In genomic region chr6:148831728-148832121, GRCm38 (mm10) we compare ENCODE assay signal across 8 mouse cellular contexts. TPM values are rescaled to one million over a fixed set of nuclear protein-coding genes. Genes with fewer than 3 reads are reported as not detected.
DNase-seq lines count a peak whose midpoint lies in the region; ATAC-seq and TF ChIP-seq lines count a peak whose summit lies in the region.

No protein-coding gene starts in this region.

- no peak for TF ChIP-seq CTCF in testis, adult 2 months (IDR thresholded peaks at IDR 0.05; ENCODE audit: control insufficient read depth, insufficient read depth, insufficient replicate concordance, low read depth, low read length)

- peak overlapping the region; percentile 76 for H3K9ac ChIP-seq in liver, embryonic 13.5 days

- no peak for ATAC-seq in erythroblast, adult 5-6 weeks (replicated peaks; ENCODE audit: low FRiP score, poor library complexity, severe bottlenecking)
- no peak for ATAC-seq in liver, embryonic 13.5 days (ENCODE audit: low read depth)
- no peak for ATAC-seq in erythroid progenitor cell, adult 5-6 weeks (replicated peaks; ENCODE audit: low FRiP score, poor library complexity, severe bottlenecking)

- no peaks in the 10 kb centered on the region for H3K27me3 ChIP-seq in erythroblast, embryonic 14.5 days (ENCODE audit: control insufficient read depth)
- no peaks in the 10 kb centered on the region for H3K27me3 ChIP-seq in testis, adult 2 months (ENCODE audit: control insufficient read depth, insufficient read depth, low read length)
- no peaks in the 10 kb centered on the region for H3K27me3 ChIP-seq in liver, embryonic 13.5 days

- 15% methylated on average over 3 of the region's 3 CpGs for WGBS in liver, embryonic 13.5 days (ENCODE audit: insufficient replicate concordance)

- H3K4me2 ChIP-seq in liver, embryonic 13.5 days = peak overlapping the region; percentile 73

- no peak for TF ChIP-seq POLR2A in testis, adult 2 months (IDR thresholded peaks at IDR 0.05; ENCODE audit: control insufficient read depth, low read depth, low read length)

- peak overlapping the region; percentile 94 for H3K4me3 ChIP-seq in erythroblast, embryonic 14.5 days (replicated peaks)
- peak overlapping the region; percentile 88 for H3K4me3 ChIP-seq in testis, adult 2 months (ENCODE audit: control insufficient read depth, low read depth, low read length)
- peak overlapping the region; percentile 75 for H3K4me3 ChIP-seq in liver, embryonic 13.5 days (replicated peaks)

- 0 out of 2 replicates have a peak overlapping the region, but pooled peaks have one; percentile 5 for H3K27ac ChIP-seq in testis, adult 2 months (ENCODE audit: control insufficient read depth, insufficient read depth, low read depth, low read length)
- peak overlapping the region; percentile 56 for H3K27ac ChIP-seq in liver, embryonic 13.5 days

- H3K36me3 ChIP-seq in erythroblast, embryonic 14.5 days (ENCODE audit: control insufficient read depth) = peaks cover 7% of the 10 kb centered on the region
- no peaks in the 10 kb centered on the region for H3K36me3 ChIP-seq in testis, adult 2 months (ENCODE audit: control insufficient read depth, insufficient read depth, low read length)
- H3K36me3 ChIP-seq in liver, embryonic 13.5 days = peaks cover 4% of the 10 kb centered on the region; the same call in 1 of the 2 replicates

- H3K9me3 ChIP-seq in erythroblast, embryonic 14.5 days (ENCODE audit: control insufficient read depth, low read length) = peaks cover 3% of the 10 kb centered on the region; the same call in 1 of the 2 replicates
- no peaks in the 10 kb centered on the region for H3K9me3 ChIP-seq in liver, embryonic 13.5 days (replicated peaks)

- DNase-seq in testis, postnatal 10 days (ENCODE audit: low spot score) = no peak
- DNase-seq in liver, embryonic 13.5 days = no peak
- DNase-seq in urinary bladder, postnatal 25 days (ENCODE audit: low spot score) = no peak
- no peak for DNase-seq in kidney, postnatal 36 days

- peaks cover 23% of the 10 kb centered on the region for H3K4me1 ChIP-seq in erythroblast, embryonic 14.5 days (ENCODE audit: control insufficient read depth)
- peaks cover 4% of the 10 kb centered on the region for H3K4me1 ChIP-seq in testis, adult 2 months (ENCODE audit: control insufficient read depth, insufficient read depth, low read length)
- peaks cover 23% of the 10 kb centered on the region for H3K4me1 ChIP-seq in liver, embryonic 13.5 days (replicated peaks)

RNA-seq across cellular contexts. Expression of gene Ipo8, which starts 0.5 kb away (rescaled TPM):
- polyA plus RNA-seq in erythroblast, embryonic 14.5 days (2012) = 0.09 and 0.10 TPM in 2 replicates
- 5.2 and 11.1 TPM in 2 replicates for total RNA-seq in erythroblast, adult 5-6 weeks (2015; ENCODE audit: low replicate concordance)
- 7.4 and 15.7 TPM in 2 replicates for total RNA-seq in erythroblast, adult 5-6 weeks (2017; ENCODE audit: low replicate concordance)
- 2.7 and 3.0 TPM in 2 replicates for polyA plus RNA-seq in testis, adult 2 months (2012; rRNA removed)
- polyA plus RNA-seq in liver, embryonic 13.5 days (2015; fragmentation: Nextera tagmentation; extraction: Ambion mirVana) = 9.0 and 12.0 TPM in 2 replicates
- 3.8 and 6.5 TPM in 2 replicates for total RNA-seq in erythroid progenitor cell, adult 5-6 weeks (2015; ENCODE audit: low replicate concordance)
- total RNA-seq in erythroid progenitor cell, adult 5-6 weeks (2017; ENCODE audit: low replicate concordance) = 6.4 and 8.9 TPM in 2 replicates
